Mouse (Mus musculus) hindbrain, embryonic 13.5 days (tissue): Measurements from ENCODE around the gene Cpne6. TPM values are rescaled to one million over a fixed set of nuclear protein-coding genes. Genes with fewer than 3 reads are reported as not detected.

Source experiments
- ATAC-seq: fragments of 200-750 bp; cut with Nextera tagmentation; 2 replicates; pipeline ENCODE4 v1.8.0; 2017; ENCODE audit warnings: moderate TSS enrichment; ENCODE audit not compliant: low FRiP score
- H3K27ac ChIP-seq: fragments of 300-500 bp; sonication (generic); 2 replicates; pipeline ENCODE4 v1.5.1; 2015; ENCODE audit warnings: inconsistent platforms, mild to moderate bottlenecking, moderate library complexity
- H3K27me3 ChIP-seq: fragments of 300-500 bp; sonication (generic); 2 replicates; pipeline ENCODE4 v1.6.1; 2015; ENCODE audit warnings: mild to moderate bottlenecking, inconsistent platforms
- H3K36me3 ChIP-seq: fragments of 300-500 bp; sonication (generic); 2 replicates; pipeline ENCODE4 v1.6.1; 2015; ENCODE audit warnings: mild to moderate bottlenecking, inconsistent platforms
- H3K4me1 ChIP-seq: fragments of 300-500 bp; sonication (generic); replicated peaks from 2 replicates; pipeline ENCODE4 v1.6.1; 2015; ENCODE audit warnings: inconsistent platforms
- H3K4me2 ChIP-seq: fragments of 300-500 bp; sonication (generic); 2 replicates; pipeline ENCODE4 v1.6.1; 2015; ENCODE audit warnings: inconsistent platforms, mild to moderate bottlenecking, moderate library complexity
- H3K4me3 ChIP-seq: fragments of 300-500 bp; sonication (generic); 2 replicates; pipeline ENCODE4 v1.5.1; 2015; ENCODE audit warnings: mild to moderate bottlenecking, inconsistent platforms
- H3K9ac ChIP-seq: fragments of 300-500 bp; sonication (generic); 2 replicates; pipeline ENCODE4 v1.6.1; 2015; ENCODE audit warnings: mild to moderate bottlenecking, inconsistent platforms
- H3K9me3 ChIP-seq: fragments of 300-500 bp; sonication (generic); 2 replicates; pipeline ENCODE4 v1.6.1; 2016; ENCODE audit warnings: inconsistent platforms
- WGBS: fragments of 180-500 bp; shearing (Covaris S2); methylation state at CpG from one replicate; pipeline ENCODE4 v1.1.7; 2015; 5-methylcytosine and 5-hydroxymethylcytosine counted together
- polyA plus RNA-seq: library from polyadenylated mRNA; unstranded; fragments of >200 nt; fragmentation: Nextera tagmentation; extraction: Ambion mirVana; gene quantifications from 2 replicates; pipeline ENCODE4 v1.2.1, GENCODE M21; 2015

The Cpne6 gene
- polyA plus RNA-seq, 1 experiment from 2014 or later, result 2.5 TPM

DNA sequence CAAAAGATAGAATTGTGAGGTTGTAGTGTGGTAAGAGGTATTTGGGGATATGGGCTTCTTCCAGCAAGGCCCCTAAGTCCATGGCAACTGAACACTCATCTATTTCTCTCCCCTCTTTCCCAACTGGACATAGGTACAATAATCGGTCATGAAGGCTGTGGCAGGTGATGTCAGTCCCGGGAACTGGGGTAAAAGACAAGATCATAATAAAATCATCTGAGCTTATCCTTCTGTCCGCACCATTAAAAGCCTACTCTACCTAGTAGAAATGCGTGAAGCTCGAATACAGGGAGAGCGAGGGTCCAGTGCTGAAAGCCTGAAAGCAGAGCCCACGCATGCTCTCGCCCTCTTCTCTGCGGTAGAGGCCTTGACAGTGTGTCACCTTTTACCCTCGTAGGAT lies 30.6 kb upstream of the Cpne6 start:
- H3K27me3 ChIP-seq, result no peaks in the 10 kb centered on the region
- no peak overlapping the region for H3K27ac ChIP-seq
- no peak overlapping the region for H3K9ac ChIP-seq
- H3K4me3 ChIP-seq, result no peak overlapping the region
- peaks cover 4% of the 10 kb centered on the region; the same call in 1 of the 2 replicates for H3K4me1 ChIP-seq
- H3K36me3 ChIP-seq, result no peaks in the 10 kb centered on the region
- WGBS, result 92% methylated on average over 10 of the region's 10 CpGs
- no peak for ATAC-seq
- H3K4me2 ChIP-seq, result no peak overlapping the region
- no peaks in the 10 kb centered on the region for H3K9me3 ChIP-seq

DNA sequence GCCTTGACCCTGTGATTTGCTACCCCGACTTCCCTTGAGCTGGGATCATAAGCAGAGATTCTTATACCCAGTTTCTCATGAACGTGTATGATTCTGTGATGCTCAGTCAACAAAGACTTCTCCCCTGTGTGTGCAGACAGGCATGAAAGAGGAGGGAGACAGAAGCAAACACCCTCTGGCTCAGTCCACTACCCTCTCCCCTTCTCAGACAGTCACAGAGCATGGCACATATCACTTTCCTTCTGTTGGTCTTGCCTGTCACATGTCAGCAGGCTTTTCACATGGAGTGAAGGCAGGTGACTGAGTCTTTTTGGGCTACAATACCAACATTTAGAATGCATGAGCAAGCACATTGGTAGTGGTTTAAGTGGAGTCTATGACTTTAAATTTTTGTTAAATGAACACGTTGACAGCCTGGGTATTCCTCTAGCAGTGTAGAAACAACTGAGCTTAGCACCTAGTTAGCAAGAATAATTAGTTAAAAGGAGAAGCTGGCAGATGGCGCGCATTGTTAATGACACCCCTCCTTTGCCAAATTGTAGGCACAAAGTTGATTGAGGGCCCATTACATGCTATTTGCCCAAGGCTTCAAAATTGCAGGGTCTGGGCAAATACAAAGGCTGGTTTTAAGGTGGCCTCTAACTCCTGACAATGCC lies 25.7 kb upstream of the Cpne6 start:
- 0 out of 2 replicates have a peak, but pooled peaks cover under 1% of the 10 kb centered on the region for H3K4me1 ChIP-seq
- WGBS, result 72% methylated on average over 5 of the region's 5 CpGs
- no peak overlapping the region for H3K27ac ChIP-seq

DNA sequence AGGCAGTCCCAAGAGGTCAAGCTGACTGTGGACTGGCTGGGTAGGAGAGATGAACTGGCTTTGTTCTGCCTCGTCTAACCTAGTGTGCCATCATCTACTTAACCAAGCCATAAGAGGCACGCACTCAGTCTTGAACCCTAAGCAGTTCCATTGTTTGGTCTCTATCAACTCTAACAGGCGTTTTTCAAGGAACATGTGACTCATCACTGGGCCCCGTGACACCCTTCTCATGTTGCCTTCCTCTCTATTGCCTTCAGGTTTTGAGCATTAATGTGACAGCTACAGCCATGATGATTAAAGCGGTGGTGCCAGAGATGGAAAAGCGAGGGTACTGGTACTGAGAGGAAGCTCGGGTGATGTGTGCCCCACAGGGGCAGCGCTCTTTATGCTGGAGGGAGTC lies 23.4 kb upstream of the Cpne6 start:
- Histone ChIP-seq H3K27ac (no peak overlapping the region), H3K9me3 (no peaks in the 10 kb centered on the region), H3K9ac (no peak overlapping the region), H3K4me3 (no peak overlapping the region), H3K4me1 (peaks cover 11% of the 10 kb centered on the region), H3K36me3 (no peaks in the 10 kb centered on the region), H3K4me2 (no peak overlapping the region), H3K27me3 (no peaks in the 10 kb centered on the region)
- 81% methylated on average over 8 of the region's 8 CpGs for WGBS
- no peak for ATAC-seq

More for the DNA sequence above, 25.7 kb upstream of the Cpne6 start:
- Histone ChIP-seq H3K4me2 (no peak overlapping the region), H3K9ac (no peak overlapping the region), H3K36me3 (no peaks in the 10 kb centered on the region), H3K27me3 (no peaks in the 10 kb centered on the region), H3K4me3 (no peak overlapping the region), H3K9me3 (no peaks in the 10 kb centered on the region)
- no peak for ATAC-seq

DNA sequence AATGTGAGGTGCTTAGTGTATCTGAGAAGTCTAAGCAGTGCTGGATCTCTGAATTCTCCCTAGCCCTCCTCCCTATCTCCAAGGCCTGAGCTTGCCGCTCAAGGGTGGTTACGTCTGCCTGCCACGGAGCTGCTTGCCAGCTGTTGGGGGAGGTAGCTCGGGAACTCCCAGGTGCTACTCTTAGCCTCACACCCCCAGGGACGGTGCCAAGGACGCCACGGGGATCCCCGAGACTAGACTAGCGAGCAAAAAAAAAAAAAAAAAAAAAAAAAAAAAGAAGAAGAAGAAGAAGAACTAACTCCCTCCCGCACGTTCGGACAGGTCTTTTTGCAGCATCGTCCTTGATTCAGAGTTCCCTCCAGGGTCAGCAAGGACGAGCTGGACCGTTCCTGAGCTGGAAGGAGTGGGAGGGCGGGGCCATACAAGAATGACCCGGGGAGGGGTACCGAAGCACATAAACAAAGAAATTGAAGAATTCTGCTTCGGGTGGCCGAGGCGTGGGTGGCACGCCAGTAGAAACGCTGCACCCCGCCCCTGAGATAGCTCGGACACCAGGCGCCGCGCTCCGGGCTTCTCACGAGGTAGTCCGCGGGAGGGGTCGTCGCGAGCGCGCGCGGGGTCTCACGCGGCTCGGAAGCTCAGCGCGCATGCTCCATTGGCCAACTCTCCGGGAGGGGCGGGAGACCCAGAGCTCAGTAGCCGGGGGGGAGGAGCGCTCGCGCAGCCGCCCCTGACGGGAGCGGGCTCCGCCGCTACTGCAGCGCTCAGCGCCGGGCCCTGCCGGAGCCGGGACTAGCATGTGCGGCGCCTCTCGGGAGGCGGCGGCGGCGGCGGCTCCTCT lies 19.7 kb upstream of the Cpne6 start, which contains the start of gene Carmil3:
Gene Carmil3, plus strand, starts transcription at position 291 of the 841 bp plus-strand sequence.
- Histone ChIP-seq H3K36me3 (peaks cover 25% of the 10 kb centered on the region), H3K27ac (peak within 1 kb of the TSS; percentile 95), H3K4me1 (peaks cover 24% of the 10 kb centered on the region), H3K27me3 (no peaks in the 10 kb centered on the region), H3K9me3 (no peaks in the 10 kb centered on the region), H3K9ac (peak within 1 kb of the TSS; percentile 95), H3K4me3 (peak within 1 kb of the TSS; percentile 86), H3K4me2 (peak within 1 kb of the TSS; percentile 77)
- ATAC-seq, result peak; percentile 92
- under 1% methylated on average over 68 of the region's 68 CpGs for WGBS

DNA sequence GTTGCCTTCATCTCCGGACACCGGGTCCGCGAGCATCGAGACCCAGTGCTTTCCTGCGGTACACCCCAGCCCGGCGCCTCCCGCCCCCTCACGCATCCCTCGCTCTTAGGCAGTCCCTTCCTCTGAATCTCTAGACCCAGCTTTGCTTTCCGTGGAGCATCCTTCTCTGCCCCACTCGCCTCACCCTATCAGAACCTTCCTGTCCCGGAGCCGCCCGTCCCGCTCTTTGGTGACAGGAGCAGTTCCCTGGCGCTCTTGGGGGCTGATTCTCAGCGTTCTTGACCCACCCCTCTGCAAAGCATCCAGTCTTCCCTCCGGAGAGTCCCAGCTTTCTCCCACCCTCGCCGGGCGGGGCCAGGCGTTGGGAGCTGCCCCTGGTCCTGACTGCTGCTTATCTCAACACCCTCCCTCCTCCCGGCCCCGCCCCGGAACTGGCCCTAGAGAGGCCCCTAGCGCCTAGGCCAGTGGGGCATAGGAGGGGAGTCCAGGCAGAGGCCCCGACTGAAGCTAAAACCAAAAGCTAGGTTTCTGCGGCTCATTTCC lies 18.9 kb upstream of the Cpne6 start:
- 1% methylated on average over 30 of the region's 30 CpGs for WGBS
- H3K4me2 ChIP-seq, result peak overlapping the region; percentile 77
- peaks cover 24% of the 10 kb centered on the region for H3K4me1 ChIP-seq
- peak overlapping the region; percentile 95 for H3K27ac ChIP-seq
- no peaks in the 10 kb centered on the region for H3K27me3 ChIP-seq
- ATAC-seq, result peak; percentile 79
- H3K36me3 ChIP-seq, result peaks cover 33% of the 10 kb centered on the region
- H3K9me3 ChIP-seq, result no peaks in the 10 kb centered on the region
- peak overlapping the region; percentile 95 for H3K9ac ChIP-seq
- H3K4me3 ChIP-seq, result peak overlapping the region; percentile 86

DNA sequence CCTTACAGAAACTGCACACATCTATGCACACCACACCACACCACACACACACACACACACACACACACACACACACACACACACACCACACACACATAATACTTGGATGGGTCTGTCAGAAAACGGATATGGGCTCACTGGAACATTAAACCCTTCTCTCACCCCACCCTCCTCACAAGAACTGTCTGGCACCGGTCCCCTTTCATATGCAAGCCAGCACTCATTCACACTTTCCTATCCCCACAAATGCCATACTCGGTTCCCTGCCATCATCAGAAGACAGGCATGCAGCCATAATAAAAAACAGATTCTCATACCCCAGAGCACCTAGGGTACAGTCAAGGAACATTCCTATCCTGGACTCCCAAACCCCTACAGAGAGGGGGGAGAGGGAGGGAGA lies 18.1 kb upstream of the Cpne6 start:
- peak overlapping the region; percentile 86 for H3K4me3 ChIP-seq
- H3K27me3 ChIP-seq, result no peaks in the 10 kb centered on the region
- 44% methylated on average over 3 of the region's 3 CpGs for WGBS
- H3K27ac ChIP-seq, result no peak overlapping the region
- H3K9me3 ChIP-seq, result no peaks in the 10 kb centered on the region
- 0 out of 2 replicates have a peak overlapping the region, but pooled peaks have one; percentile 35 for H3K9ac ChIP-seq
- H3K36me3 ChIP-seq, result peaks cover 37% of the 10 kb centered on the region
- ATAC-seq, result no peak
- peak overlapping the region; percentile 77 for H3K4me2 ChIP-seq
- peaks cover 24% of the 10 kb centered on the region for H3K4me1 ChIP-seq

DNA sequence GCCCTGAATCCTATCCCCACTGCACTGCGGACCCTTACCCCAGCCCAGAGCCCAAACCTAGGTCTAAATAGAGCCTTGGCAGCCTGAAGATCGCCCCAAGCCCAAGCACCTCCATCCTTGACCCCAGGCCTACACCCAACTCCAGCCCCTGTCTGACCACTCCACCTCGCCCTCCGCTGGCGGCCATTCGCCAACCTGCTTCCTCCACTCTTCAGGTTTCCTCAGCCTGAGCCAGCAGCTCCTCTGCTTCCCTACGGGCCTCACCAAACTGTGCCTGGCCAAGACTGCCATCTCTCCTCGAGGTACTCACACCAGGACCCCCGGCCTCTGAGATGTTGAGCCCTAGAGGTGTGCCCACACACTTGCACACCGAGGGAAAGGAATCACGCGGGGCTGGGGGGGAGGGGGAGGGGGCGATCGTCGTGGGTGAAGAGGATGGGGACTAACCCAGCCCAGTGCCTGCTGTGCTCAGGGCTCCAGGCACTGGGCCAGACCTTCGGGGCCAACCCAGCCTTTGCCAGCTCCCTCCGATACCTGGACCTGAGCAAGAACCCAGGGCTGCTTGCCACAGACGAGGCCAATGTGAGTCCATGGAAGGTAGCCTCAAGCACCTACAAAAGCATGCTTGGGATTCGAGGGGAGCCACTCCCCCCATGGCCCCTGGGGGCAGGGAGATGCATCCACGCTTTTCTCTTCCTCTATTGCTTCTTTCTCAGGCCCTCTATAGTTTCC lies 14.6 kb upstream of the Cpne6 start:
- Histone ChIP-seq H3K9me3 (no peaks in the 10 kb centered on the region), H3K27me3 (no peaks in the 10 kb centered on the region), H3K36me3 (peaks cover 67% of the 10 kb centered on the region), H3K9ac (no peak overlapping the region), H3K4me1 (peaks cover 22% of the 10 kb centered on the region), H3K4me3 (no peak overlapping the region), H3K4me2 (no peak overlapping the region), H3K27ac (no peak overlapping the region)
- no peak for ATAC-seq
- WGBS, result 82% methylated on average over 20 of the region's 20 CpGs

DNA sequence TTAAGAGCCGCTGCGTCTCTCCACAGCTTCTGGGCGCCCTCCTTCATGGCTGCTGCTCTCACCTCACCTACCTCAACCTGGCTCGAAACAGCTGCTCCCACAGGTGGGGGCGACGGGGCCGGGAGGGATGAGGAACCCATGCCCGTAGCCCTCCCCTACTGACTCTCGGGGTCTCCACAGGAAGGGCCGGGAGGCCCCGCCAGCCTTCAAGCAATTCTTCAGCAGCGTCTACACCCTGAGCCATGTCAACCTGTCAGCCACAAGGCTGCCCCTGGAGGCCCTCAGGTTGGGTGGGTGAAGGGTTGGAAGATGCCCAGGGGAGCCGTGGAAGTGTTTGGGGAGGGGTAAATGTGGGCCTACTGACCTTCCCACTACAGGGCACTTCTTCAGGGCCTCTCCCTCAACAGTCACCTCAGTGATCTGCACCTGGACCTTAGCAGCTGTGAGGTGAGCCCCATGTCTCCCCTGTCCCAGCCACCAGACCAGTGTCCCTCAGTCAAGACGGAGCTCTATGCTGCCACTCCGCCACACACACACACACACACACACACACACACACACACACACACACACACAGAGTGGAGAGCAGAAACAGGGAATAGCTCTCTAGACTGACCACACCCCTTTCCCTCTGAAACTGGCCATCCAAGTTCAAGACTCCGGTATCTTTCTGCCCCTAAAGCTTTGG lies 13.3 kb upstream of the Cpne6 start:
- no peak overlapping the region for H3K9ac ChIP-seq
- H3K4me2 ChIP-seq, result no peak overlapping the region
- H3K4me3 ChIP-seq, result no peak overlapping the region
- no peaks in the 10 kb centered on the region for H3K9me3 ChIP-seq
- H3K4me1 ChIP-seq, result peaks cover 17% of the 10 kb centered on the region
- H3K27me3 ChIP-seq, result no peaks in the 10 kb centered on the region
- peak; percentile 19; the same call in 1 of the 2 replicates for ATAC-seq
- no peak overlapping the region for H3K27ac ChIP-seq
- H3K36me3 ChIP-seq, result peaks cover 79% of the 10 kb centered on the region
- 79% methylated on average over 15 of the region's 16 CpGs for WGBS

DNA sequence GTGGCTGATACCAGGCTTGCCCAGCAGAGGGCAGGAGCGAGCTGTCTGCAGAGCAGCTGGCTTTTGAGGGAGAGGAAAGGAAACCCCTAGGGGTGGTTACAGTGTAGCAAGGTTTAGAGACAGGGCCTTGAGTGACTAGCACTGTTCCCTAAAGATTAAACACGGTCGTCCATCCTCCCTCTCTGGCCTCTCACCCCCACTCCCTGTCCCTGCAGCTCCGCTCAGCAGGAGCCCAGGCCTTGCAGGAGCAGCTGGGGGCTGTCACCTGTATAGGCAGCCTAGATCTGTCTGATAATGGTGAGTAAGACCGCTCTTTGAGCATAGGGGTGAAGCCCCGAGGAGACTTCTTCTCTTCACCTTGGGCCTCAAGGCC lies 12.8 kb upstream of the Cpne6 start:
- peaks cover 84% of the 10 kb centered on the region for H3K36me3 ChIP-seq

DNA sequence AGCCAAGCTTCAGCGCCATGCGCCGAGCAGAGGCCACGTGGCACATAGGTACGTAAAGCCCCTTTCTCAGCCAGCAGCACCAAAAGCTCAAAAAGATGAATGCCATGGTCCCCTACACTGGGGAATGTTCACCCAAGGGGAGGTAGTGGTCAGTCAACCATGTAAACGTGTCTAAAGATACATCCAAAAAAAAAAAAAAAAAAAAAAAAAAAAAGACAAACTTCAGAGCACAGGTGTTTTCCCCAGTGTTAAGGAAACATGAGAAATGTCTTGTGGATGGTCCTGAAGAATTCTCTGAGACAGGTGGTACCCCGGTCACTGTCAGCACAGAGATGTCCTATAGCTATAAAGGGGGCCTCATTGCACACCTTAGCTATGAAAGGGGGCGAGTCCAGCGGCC lies 4.6 kb upstream of the Cpne6 start:
- no peaks in the 10 kb centered on the region for H3K9me3 ChIP-seq
- 90% methylated on average over 9 of the region's 9 CpGs for WGBS
- H3K27ac ChIP-seq, result no peak overlapping the region
- H3K4me3 ChIP-seq, result no peak overlapping the region
- no peak overlapping the region for H3K4me2 ChIP-seq
- H3K4me1 ChIP-seq, result peaks cover 11% of the 10 kb centered on the region
- no peak for ATAC-seq
- H3K9ac ChIP-seq, result no peak overlapping the region
- no peaks in the 10 kb centered on the region for H3K27me3 ChIP-seq
- peaks cover 48% of the 10 kb centered on the region for H3K36me3 ChIP-seq

More for the DNA sequence above, 12.8 kb upstream of the Cpne6 start:
- no peak overlapping the region for H3K4me3 ChIP-seq
- peaks cover 12% of the 10 kb centered on the region for H3K4me1 ChIP-seq
- no peaks in the 10 kb centered on the region for H3K27me3 ChIP-seq
- no peaks in the 10 kb centered on the region for H3K9me3 ChIP-seq
- WGBS, result 36% methylated on average over 6 of the region's 6 CpGs
- ATAC-seq, result peak; percentile 54
- no peak overlapping the region for H3K4me2 ChIP-seq
- H3K9ac ChIP-seq, result peak overlapping the region; percentile 65
- no peak overlapping the region for H3K27ac ChIP-seq

DNA sequence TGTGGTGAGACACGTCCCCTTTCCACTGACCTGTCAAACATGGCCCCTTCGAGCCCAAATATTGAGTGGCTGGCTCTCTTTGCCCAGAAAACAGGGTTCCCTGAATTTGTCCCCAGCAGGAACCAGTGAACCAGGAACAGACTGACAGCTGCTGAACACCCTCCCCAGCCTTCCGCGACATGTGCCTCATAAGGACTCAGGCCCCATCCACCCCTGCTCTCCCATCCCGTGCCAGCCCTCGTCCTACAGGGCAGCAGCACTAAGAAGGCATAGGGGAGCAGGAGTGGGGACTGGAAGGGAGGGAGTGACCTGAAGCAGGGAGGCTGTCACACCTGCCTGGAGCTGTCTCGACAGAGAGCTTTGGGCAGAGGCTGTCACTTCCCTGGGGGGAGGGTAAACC lies 2.4 kb upstream of the Cpne6 start:
- Histone ChIP-seq H3K27ac (no peak overlapping the region), H3K4me1 (peaks cover 21% of the 10 kb centered on the region), H3K36me3 (peaks cover 26% of the 10 kb centered on the region), H3K9me3 (no peaks in the 10 kb centered on the region), H3K27me3 (peaks cover 4% of the 10 kb centered on the region; the same call in 1 of the 2 replicates), H3K9ac (no peak overlapping the region), H3K4me2 (no peak overlapping the region), H3K4me3 (no peak overlapping the region)
- ATAC-seq, result no peak
- WGBS, result 47% methylated on average over 7 of the region's 7 CpGs
